Mouse (Mus musculus): ENCODE data around the gene Rpl13a. TPM values are rescaled to one million over a fixed set of nuclear protein-coding genes. Genes with fewer than 3 reads are reported as not detected.
A peak's percentile ranks its signal among the peaks of the same experiment; 100 is the strongest.

The Rpl13a gene
- polyA plus RNA-seq, 1 experiment from 2014 or later: 1,710 TPM

GRCm38 (mm10) chr7:45079856-45080255, 48.7 kb downstream of the Rpl13a start:
- H3K4me3 ChIP-seq (ENCODE audit: low read depth, low read length): no peak overlapping the region
- DNase-seq (ENCODE audit: low spot score): peak; percentile 99
- H3K9ac ChIP-seq (ENCODE audit: low read length): no peak overlapping the region
- 2% methylated on average over 10 of the region's 10 CpGs for WGBS
- no peak overlapping the region for H3K27ac ChIP-seq (ENCODE audit: low read depth)
- H3K9me3 ChIP-seq (ENCODE audit: control insufficient read depth, low read length): no peaks in the 10 kb centered on the region
- no peaks in the 10 kb centered on the region for H3K27me3 ChIP-seq (replicated peaks; ENCODE audit: control insufficient read depth, insufficient read depth, low read length)
- ATAC-seq (replicated peaks; ENCODE audit: low FRiP score, low TSS enrichment, low read depth): peak; percentile 25; the same call in 1 of the 2 replicates
- H3K4me1 ChIP-seq (replicated peaks; ENCODE audit: control insufficient read depth, insufficient read depth, low read length): no peaks in the 10 kb centered on the region
- no peak overlapping the region for H3K4me2 ChIP-seq (ENCODE audit: low read length)
- peaks cover 57% of the 10 kb centered on the region for H3K36me3 ChIP-seq (ENCODE audit: control insufficient read depth, insufficient read depth, low read length)

GRCm38 (mm10) chr7:45078513-45078912, 50.0 kb downstream of the Rpl13a start:
- no peak overlapping the region for H3K9ac ChIP-seq (ENCODE audit: low read length)
- peak; percentile 32; the same call in 1 of the 2 replicates for ATAC-seq (replicated peaks; ENCODE audit: low FRiP score, low TSS enrichment, low read depth)
- H3K36me3 ChIP-seq (ENCODE audit: control insufficient read depth, insufficient read depth, low read length): peaks cover 58% of the 10 kb centered on the region
- H3K4me2 ChIP-seq (ENCODE audit: low read length): no peak overlapping the region
- 31% methylated on average over 9 of the region's 9 CpGs for WGBS
- H3K27me3 ChIP-seq (replicated peaks; ENCODE audit: control insufficient read depth, insufficient read depth, low read length): no peaks in the 10 kb centered on the region
- peak; percentile 82 for DNase-seq (ENCODE audit: low spot score)
- no peaks in the 10 kb centered on the region for H3K9me3 ChIP-seq (ENCODE audit: control insufficient read depth, low read length)
- H3K27ac ChIP-seq (ENCODE audit: low read depth): no peak overlapping the region
- no peak overlapping the region for H3K4me3 ChIP-seq (ENCODE audit: low read depth, low read length)
- H3K4me1 ChIP-seq (replicated peaks; ENCODE audit: control insufficient read depth, insufficient read depth, low read length): no peaks in the 10 kb centered on the region

DNA sequence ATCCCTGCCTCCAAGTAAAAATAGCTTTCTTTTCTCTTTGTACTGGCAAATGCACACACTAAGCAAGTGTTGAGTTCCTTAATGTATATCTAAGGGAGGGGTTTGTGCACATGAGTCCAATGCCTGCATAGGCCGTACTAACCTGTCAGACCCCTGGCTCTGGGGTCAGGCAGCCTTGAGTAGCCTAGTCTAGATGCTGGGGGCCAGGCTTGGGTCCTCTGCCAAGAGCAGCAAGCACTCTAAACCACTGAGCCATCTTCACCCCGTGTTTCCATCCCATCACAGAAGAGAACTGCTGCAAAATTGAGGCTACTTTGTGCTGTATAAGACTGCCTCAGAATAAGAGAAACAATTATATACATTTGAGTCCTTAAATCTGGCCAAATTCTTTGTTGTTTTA, 50.7 kb downstream of the Rpl13a start:
- DNase-seq (ENCODE audit: low spot score) (no peak), ATAC-seq (replicated peaks; ENCODE audit: low FRiP score, low TSS enrichment, low read depth) (no peak)
- Histone ChIP-seq H3K4me3 (ENCODE audit: low read depth, low read length) (no peak overlapping the region), H3K36me3 (ENCODE audit: control insufficient read depth, insufficient read depth, low read length) (peaks cover 53% of the 10 kb centered on the region), H3K27me3 (replicated peaks; ENCODE audit: control insufficient read depth, insufficient read depth, low read length) (no peaks in the 10 kb centered on the region), H3K4me1 (replicated peaks; ENCODE audit: control insufficient read depth, insufficient read depth, low read length) (no peaks in the 10 kb centered on the region), H3K27ac (ENCODE audit: low read depth) (no peak overlapping the region), H3K9ac (ENCODE audit: low read length) (no peak overlapping the region), H3K9me3 (ENCODE audit: control insufficient read depth, low read length) (no peaks in the 10 kb centered on the region), H3K4me2 (ENCODE audit: low read length) (no peak overlapping the region)
- WGBS: 88% methylated on average over 2 of the region's 2 CpGs

DNA sequence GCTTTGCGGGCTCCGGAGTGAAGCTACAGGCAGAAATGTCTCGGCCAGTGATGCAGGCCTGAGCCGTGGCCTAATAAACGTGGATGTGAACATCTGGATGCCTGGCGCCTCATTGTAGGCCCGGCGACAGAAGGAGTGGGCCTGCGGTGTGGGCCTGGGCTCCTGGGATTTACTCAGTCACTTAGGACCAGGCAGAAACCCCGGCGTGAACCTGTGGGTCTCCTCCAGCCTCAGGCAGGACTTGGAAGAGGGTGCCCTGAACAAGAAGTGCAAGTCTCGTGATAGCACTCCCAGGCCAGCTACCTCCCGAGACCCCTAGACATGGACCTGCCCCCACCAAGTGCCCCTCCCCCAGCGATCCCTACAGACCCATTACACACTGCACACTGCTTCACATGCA, 51.2 kb downstream of the Rpl13a start:
- H3K4me3 ChIP-seq (ENCODE audit: low read depth, low read length): no peak overlapping the region
- no peaks in the 10 kb centered on the region for H3K9me3 ChIP-seq (ENCODE audit: control insufficient read depth, low read length)
- no peak overlapping the region for H3K9ac ChIP-seq (ENCODE audit: low read length)
- no peaks in the 10 kb centered on the region for H3K4me1 ChIP-seq (replicated peaks; ENCODE audit: control insufficient read depth, insufficient read depth, low read length)
- WGBS: 91% methylated on average over 14 of the region's 14 CpGs
- no peak overlapping the region for H3K27ac ChIP-seq (ENCODE audit: low read depth)
- peaks cover 48% of the 10 kb centered on the region for H3K36me3 ChIP-seq (ENCODE audit: control insufficient read depth, insufficient read depth, low read length)
- H3K27me3 ChIP-seq (replicated peaks; ENCODE audit: control insufficient read depth, insufficient read depth, low read length): no peaks in the 10 kb centered on the region
- no peak for ATAC-seq (replicated peaks; ENCODE audit: low FRiP score, low TSS enrichment, low read depth)
- H3K4me2 ChIP-seq (ENCODE audit: low read length): no peak overlapping the region
- DNase-seq (ENCODE audit: low spot score): no peak

- Histone ChIP-seq H3K36me3 (ENCODE audit: control insufficient read depth, insufficient read depth, low read length) (peaks cover 45% of the 10 kb centered on the region), H3K4me1 (replicated peaks; ENCODE audit: control insufficient read depth, insufficient read depth, low read length) (no peaks in the 10 kb centered on the region), H3K27me3 (replicated peaks; ENCODE audit: control insufficient read depth, insufficient read depth, low read length) (no peaks in the 10 kb centered on the region), H3K4me2 (ENCODE audit: low read length) (no peak overlapping the region), H3K9me3 (ENCODE audit: control insufficient read depth, low read length) (no peaks in the 10 kb centered on the region), H3K27ac (ENCODE audit: low read depth) (no peak overlapping the region), H3K9ac (ENCODE audit: low read length) (no peak overlapping the region), H3K4me3 (ENCODE audit: low read depth, low read length) (no peak overlapping the region)
- 87% methylated on average over 30 of the region's 30 CpGs for WGBS
- DNase-seq (ENCODE audit: low spot score) (no peak), ATAC-seq (replicated peaks; ENCODE audit: low FRiP score, low TSS enrichment, low read depth) (no peak)
These were observed 52.1 kb downstream of the Rpl13a start for GRCm38 (mm10) chr7:45076501-45076900.

MicroRNAs within 50 kb of the gene (microRNA counts, 519-probe panel; counts per million panel counts)
- 2,584 counts per million, percentile 27 among the panel's probes with 10 or more counts for microRNA mmu-miR-150

Small RNAs within 50 kb of the gene (microRNA-seq; reads per million reads assigned to microRNA genes)
- 16.3 reads per million, percentile 44 among the genes with 10 or more reads in this experiment for gene Mir150
- 11.8 reads per million, percentile 41 among the genes with 10 or more reads in this experiment for gene Mir5121
- gene Mir7055: not detected

Other genes with a start within 250 kb of the Rpl13a start
- 66.2 and 75.8 TPM in 2 replicates for gene Med25, start 236.0 kb downstream of the Rpl13a start, polyA plus RNA-seq (2014; fragmentation: Nextera tagmentation; extraction: Ambion mirVana)
- 17.8 and 19.7 TPM in 2 replicates for gene Fuz, start 232.7 kb downstream of the Rpl13a start, polyA plus RNA-seq (2014; fragmentation: Nextera tagmentation; extraction: Ambion mirVana)
- gene Ap2a1, start 199.3 kb downstream of the Rpl13a start, polyA plus RNA-seq (2014; fragmentation: Nextera tagmentation; extraction: Ambion mirVana): 62.9 and 68.3 TPM in 2 replicates
- gene Tsks, start 185.6 kb downstream of the Rpl13a start, polyA plus RNA-seq (2014; fragmentation: Nextera tagmentation; extraction: Ambion mirVana): not detected in 2 replicates
- gene Cpt1c, start 153.9 kb downstream of the Rpl13a start, polyA plus RNA-seq (2014; fragmentation: Nextera tagmentation; extraction: Ambion mirVana): 21.9 and 24.7 TPM in 2 replicates
- 208 and 211 TPM in 2 replicates for gene Prmt1, start 142.2 kb downstream of the Rpl13a start, polyA plus RNA-seq (2014; fragmentation: Nextera tagmentation; extraction: Ambion mirVana)
- 84.3 and 91.7 TPM in 2 replicates for gene Irf3, start 131.1 kb downstream of the Rpl13a start, polyA plus RNA-seq (2014; fragmentation: Nextera tagmentation; extraction: Ambion mirVana)
- 54.3 and 55.2 TPM in 2 replicates for gene Bcl2l12, start 130.0 kb downstream of the Rpl13a start, polyA plus RNA-seq (2014; fragmentation: Nextera tagmentation; extraction: Ambion mirVana)
- 45.3 and 49.4 TPM in 2 replicates for gene Scaf1, start 112.4 kb downstream of the Rpl13a start, polyA plus RNA-seq (2014; fragmentation: Nextera tagmentation; extraction: Ambion mirVana)
- gene Rras, start 110.8 kb downstream of the Rpl13a start, polyA plus RNA-seq (2014; fragmentation: Nextera tagmentation; extraction: Ambion mirVana): 69.1 and 70.2 TPM in 2 replicates
- gene Prr12, start 75.9 kb downstream of the Rpl13a start, polyA plus RNA-seq (2014; fragmentation: Nextera tagmentation; extraction: Ambion mirVana): 14.0 and 15.0 TPM in 2 replicates
- 57.2 and 63.0 TPM in 2 replicates for gene Nosip, start 66.3 kb downstream of the Rpl13a start, polyA plus RNA-seq (2014; fragmentation: Nextera tagmentation; extraction: Ambion mirVana)
- gene Prrg2, start 66.1 kb downstream of the Rpl13a start, polyA plus RNA-seq (2014; fragmentation: Nextera tagmentation; extraction: Ambion mirVana): 21.8 and 24.0 TPM in 2 replicates
- gene Rcn3, start 36.5 kb downstream of the Rpl13a start, polyA plus RNA-seq (2014; fragmentation: Nextera tagmentation; extraction: Ambion mirVana): 313 and 323 TPM in 2 replicates
- 64.1 and 65.1 TPM in 2 replicates for gene Fcgrt, start 24.9 kb downstream of the Rpl13a start, polyA plus RNA-seq (2014; fragmentation: Nextera tagmentation; extraction: Ambion mirVana)
- 1,923 and 1,961 TPM in 2 replicates for gene Rps11, start 4.3 kb downstream of the Rpl13a start, polyA plus RNA-seq (2014; fragmentation: Nextera tagmentation; extraction: Ambion mirVana)
- 0.72 and 0.81 TPM in 2 replicates for gene Gm45713, start 7.5 kb upstream of the Rpl13a start, polyA plus RNA-seq (2014; fragmentation: Nextera tagmentation; extraction: Ambion mirVana)
- gene Flt3l, start 7.7 kb upstream of the Rpl13a start, polyA plus RNA-seq (2014; fragmentation: Nextera tagmentation; extraction: Ambion mirVana): 1.3 and 2.1 TPM in 2 replicates
- gene Pih1d1, start 25.5 kb upstream of the Rpl13a start, polyA plus RNA-seq (2014; fragmentation: Nextera tagmentation; extraction: Ambion mirVana): 108 and 113 TPM in 2 replicates
- 50.9 and 66.6 TPM in 2 replicates for gene Aldh16a1, start 25.8 kb upstream of the Rpl13a start, polyA plus RNA-seq (2014; fragmentation: Nextera tagmentation; extraction: Ambion mirVana)
- gene Slc17a7, start 35.2 kb upstream of the Rpl13a start, polyA plus RNA-seq (2014; fragmentation: Nextera tagmentation; extraction: Ambion mirVana): 0.07 TPM in 1 of 2 replicates, not detected in the other
- gene Gfy, start 50.8 kb upstream of the Rpl13a start, polyA plus RNA-seq (2014; fragmentation: Nextera tagmentation; extraction: Ambion mirVana): not detected in 2 replicates
- not detected in 2 replicates for gene Pth2, start 52.2 kb upstream of the Rpl13a start, polyA plus RNA-seq (2014; fragmentation: Nextera tagmentation; extraction: Ambion mirVana)
- 0.43 and 0.73 TPM in 2 replicates for gene Ccdc155, start 76.1 kb upstream of the Rpl13a start, polyA plus RNA-seq (2014; fragmentation: Nextera tagmentation; extraction: Ambion mirVana)
- gene Dkkl1, start 83.4 kb upstream of the Rpl13a start, polyA plus RNA-seq (2014; fragmentation: Nextera tagmentation; extraction: Ambion mirVana): 0.80 and 1.0 TPM in 2 replicates
- gene Tead2, start 87.0 kb upstream of the Rpl13a start, polyA plus RNA-seq (2014; fragmentation: Nextera tagmentation; extraction: Ambion mirVana): 129 and 139 TPM in 2 replicates
- 2.6 and 3.0 TPM in 2 replicates for gene Cd37, start 110.4 kb upstream of the Rpl13a start, polyA plus RNA-seq (2014; fragmentation: Nextera tagmentation; extraction: Ambion mirVana)
- gene Slc6a16, start 112.3 kb upstream of the Rpl13a start, polyA plus RNA-seq (2014; fragmentation: Nextera tagmentation; extraction: Ambion mirVana): 0.24 TPM in 1 of 2 replicates, not detected in the other
- gene Slc6a21, start 148.8 kb upstream of the Rpl13a start, polyA plus RNA-seq (2014; fragmentation: Nextera tagmentation; extraction: Ambion mirVana): not detected in 2 replicates
- gene Trpm4, start 205.0 kb upstream of the Rpl13a start, polyA plus RNA-seq (2014; fragmentation: Nextera tagmentation; extraction: Ambion mirVana): 18.7 and 21.3 TPM in 2 replicates
- gene Hrc, start 206.5 kb upstream of the Rpl13a start, polyA plus RNA-seq (2014; fragmentation: Nextera tagmentation; extraction: Ambion mirVana): 0.58 and 0.63 TPM in 2 replicates
- 5.5 and 5.8 TPM in 2 replicates for gene Ppfia3, start 238.3 kb upstream of the Rpl13a start, polyA plus RNA-seq (2014; fragmentation: Nextera tagmentation; extraction: Ambion mirVana)
- 3.0 and 3.2 TPM in 2 replicates for gene Lin7b, start 241.8 kb upstream of the Rpl13a start, polyA plus RNA-seq (2014; fragmentation: Nextera tagmentation; extraction: Ambion mirVana)